12 mouse cellular contexts compared by ENCODE assay signal in the genomic region with DNA sequence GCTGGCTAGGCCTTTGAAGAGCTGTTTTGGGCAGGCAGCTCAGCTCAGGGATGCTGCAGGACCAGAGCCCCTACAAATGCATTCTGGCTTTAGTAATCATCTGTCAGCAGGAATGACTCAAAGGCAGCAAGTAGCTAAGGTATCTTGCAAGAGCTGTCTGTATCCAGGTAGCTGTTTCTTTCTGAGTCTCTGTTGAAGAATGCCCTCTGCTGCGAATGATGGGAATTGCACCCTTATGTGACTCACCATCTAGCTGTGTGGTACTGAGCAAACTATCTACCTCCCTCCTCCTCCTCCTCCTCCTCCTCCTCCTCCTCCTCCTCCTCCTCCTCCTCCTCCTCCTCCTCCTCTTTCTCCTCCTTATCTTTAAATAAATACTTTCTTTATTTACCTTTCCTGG. TPM values are rescaled to one million over a fixed set of nuclear protein-coding genes. Genes with fewer than 3 reads are reported as not detected.
A peak's percentile ranks its signal among the peaks of the same experiment; 100 is the strongest.
DNase-seq lines count a peak whose midpoint lies in the region; ATAC-seq and TF ChIP-seq lines count a peak whose summit lies in the region.
"Had no signal": no experiment of that assay in that cellular context is flagged by ENCODE, and none has a peak within 500 bp of the region (broad histone marks: within the 10 kb centered on the region; RNA-seq: fewer than 3 reads in every experiment).

No protein-coding gene starts in this region.

- peak; percentile 24; the same call in 1 of the 2 replicates for TF ChIP-seq CTCF in kidney, postnatal 0 days (IDR thresholded peaks at IDR 0.05; ENCODE audit: low read depth)

- H3K9ac ChIP-seq in kidney, postnatal 0 days (ENCODE audit: low read depth, low read length) = no peak overlapping the region
- H3K9ac ChIP-seq in kidney, embryonic 16.5 days (replicated peaks; ENCODE audit: low read length) = no peak overlapping the region
- H3K9ac ChIP-seq: embryonic facial prominence, embryonic 12.5 days had no signal

- no peaks in the 10 kb centered on the region for H3K36me3 ChIP-seq in kidney, postnatal 0 days (ENCODE audit: insufficient read depth, low read length)
- H3K36me3 ChIP-seq in kidney, embryonic 16.5 days (ENCODE audit: insufficient read depth, low read length) = no peaks in the 10 kb centered on the region
- H3K36me3 ChIP-seq: embryonic facial prominence, embryonic 12.5 days had no signal

- H3K4me1 ChIP-seq in kidney, postnatal 0 days (replicated peaks; ENCODE audit: insufficient read depth, low read length) = no peaks in the 10 kb centered on the region
- H3K4me1 ChIP-seq in kidney, embryonic 16.5 days (ENCODE audit: insufficient read depth, low read length) = no peaks in the 10 kb centered on the region
- H3K4me1 ChIP-seq: embryonic facial prominence, embryonic 12.5 days had no signal

- H3K4me2 ChIP-seq in kidney, postnatal 0 days (ENCODE audit: low read length) = no peak overlapping the region
- no peak overlapping the region for H3K4me2 ChIP-seq in kidney, embryonic 16.5 days (replicated peaks; ENCODE audit: low read depth, low read length)
- H3K4me2 ChIP-seq: embryonic facial prominence, embryonic 12.5 days had no signal

- H3K27me3 ChIP-seq in kidney, postnatal 0 days (ENCODE audit: insufficient read depth, low read length) = no peaks in the 10 kb centered on the region
- no peaks in the 10 kb centered on the region for H3K27me3 ChIP-seq in kidney, embryonic 16.5 days (ENCODE audit: insufficient read depth, low read length)
- H3K27me3 ChIP-seq: embryonic facial prominence, embryonic 12.5 days had no signal

- H3K9me3 ChIP-seq in kidney, postnatal 0 days (replicated peaks; ENCODE audit: low read length) = no peaks in the 10 kb centered on the region
- H3K9me3 ChIP-seq in kidney, embryonic 16.5 days (ENCODE audit: low read length) = no peaks in the 10 kb centered on the region
- H3K9me3 ChIP-seq: embryonic facial prominence, embryonic 12.5 days had no signal

- no peak for DNase-seq in kidney, postnatal 0 days (ENCODE audit: low spot score)
- DNase-seq in CD4-positive helper T cell, adult 2 months (ENCODE audit: low read depth, low spot score) = peak; percentile 58
- DNase-seq in R1 (ENCODE audit: low read depth, low spot score) = peak; percentile 50
- DNase-seq in naive thymus-derived CD4-positive, alpha-beta T cell, adult 2 months (ENCODE audit: low read depth) = peak; percentile 67
- no peak for DNase-seq in gastrocnemius, postnatal 14 days
- DNase-seq: kidney, adult 18-20 months had no signal

- 48% methylated on average over 1 of the region's 1 CpGs for WGBS in kidney, postnatal 0 days
- WGBS in kidney, embryonic 16.5 days = 32% methylated on average over 1 of the region's 1 CpGs

- no peak for ATAC-seq in kidney, postnatal 0 days (replicated peaks; ENCODE audit: low FRiP score, low read depth)
- ATAC-seq in kidney, embryonic 16.5 days (ENCODE audit: low FRiP score, low TSS enrichment) = no peak
- no peak for ATAC-seq in erythroblast, adult 5-6 weeks (replicated peaks; ENCODE audit: low FRiP score, poor library complexity, severe bottlenecking)
- ATAC-seq: activated CD4-positive, CD25-positive, alpha-beta regulatory T cell, adult 4 months had no signal

- no peak overlapping the region for H3K4me3 ChIP-seq in kidney, postnatal 0 days (replicated peaks; ENCODE audit: low read depth, low read length)
- H3K4me3 ChIP-seq in kidney, embryonic 16.5 days (ENCODE audit: low read length) = no peak overlapping the region
- H3K4me3 ChIP-seq: embryonic facial prominence, embryonic 12.5 days; myocyte had no signal

- intact Hi-C loops in gastrocnemius, postnatal 14 days (cut with DNase I; ENCODE audit: low total_unique reads) = no loop called here

- H3K27ac ChIP-seq in kidney, postnatal 0 days = no peak overlapping the region
- no peak overlapping the region for H3K27ac ChIP-seq in kidney, embryonic 16.5 days (ENCODE audit: low read length)
- H3K27ac ChIP-seq: embryonic facial prominence, embryonic 12.5 days had no signal

RNA-seq across cellular contexts. Expression of a gene that starts 3.6 kb away (rescaled TPM):
- polyA plus RNA-seq in kidney, postnatal 0 days (2015; fragmentation: Nextera tagmentation; extraction: Ambion mirVana) = 0.17 and 0.24 TPM in 2 replicates
- polyA plus RNA-seq in kidney, embryonic 16.5 days (2015; fragmentation: Nextera tagmentation; extraction: Ambion mirVana) = 0.35 and 0.44 TPM in 2 replicates
- total RNA-seq in gastrocnemius, postnatal 14 days (2021) = under 1 TPM; 0.11 to 0.21 TPM
- total RNA-seq in erythroblast, adult 5-6 weeks (2015; ENCODE audit: low replicate concordance) = 7.1 and 8.8 TPM in 2 replicates
- total RNA-seq in erythroblast, adult 5-6 weeks (2017; ENCODE audit: low replicate concordance) = 5.8 and 10.0 TPM in 2 replicates
- polyA plus RNA-seq: myocyte had no signal

RNA-seq across cellular contexts. Expression of a gene that starts 42.1 kb away (rescaled TPM):
- not detected in 2 replicates for polyA plus RNA-seq in kidney, postnatal 0 days (2015; fragmentation: Nextera tagmentation; extraction: Ambion mirVana)
- polyA plus RNA-seq in kidney, embryonic 16.5 days (2015; fragmentation: Nextera tagmentation; extraction: Ambion mirVana) = not detected in 2 replicates
- total RNA-seq in gastrocnemius, postnatal 14 days (2021) = not detected
- total RNA-seq in erythroblast, adult 5-6 weeks (2015; ENCODE audit: low replicate concordance) = 3.3 and 10.7 TPM in 2 replicates
- 1.4 TPM in 1 of 2 replicates, not detected in the other for total RNA-seq in erythroblast, adult 5-6 weeks (2017; ENCODE audit: low replicate concordance)
- total RNA-seq: gastrocnemius, adult 18-20 months had no signal
- polyA plus RNA-seq: embryonic facial prominence, embryonic 12.5 days; myocyte had no signal

RNA-seq across cellular contexts. Expression of a gene that starts 51.8 kb away (rescaled TPM):
- 0.08 and 0.20 TPM in 2 replicates for polyA plus RNA-seq in kidney, postnatal 0 days (2015; fragmentation: Nextera tagmentation; extraction: Ambion mirVana)
- polyA plus RNA-seq in kidney, embryonic 16.5 days (2015; fragmentation: Nextera tagmentation; extraction: Ambion mirVana) = 0.07 and 0.08 TPM in 2 replicates
- total RNA-seq in gastrocnemius, postnatal 14 days (2021) = not detected
- total RNA-seq in erythroblast, adult 5-6 weeks (2015; ENCODE audit: low replicate concordance) = 2.3 and 3.1 TPM in 2 replicates
- 5.2 and 8.3 TPM in 2 replicates for total RNA-seq in erythroblast, adult 5-6 weeks (2017; ENCODE audit: low replicate concordance)

Comparison
In these comparisons a context has a peak if more than half of its experiments do, and no peak if none do; other contexts are left out.
1. DNase-seq: peak in CD4-positive helper T cell, adult 2 months (single experiment), R1 (single experiment) and naive thymus-derived CD4-positive, alpha-beta T cell, adult 2 months (single experiment); none in kidney, postnatal 0 days (single experiment) and gastrocnemius, postnatal 14 days (single experiment).
2. RNA of a gene that starts 3.6 kb away (total RNA-seq): 5.8 to 10.0 TPM in erythroblast, adult 5-6 weeks; 0.11 to 0.21 TPM in gastrocnemius, postnatal 14 days; every median in the first group is over 4 times any median in the second.